Mouse (Mus musculus) thymus, postnatal 14 days (tissue): ENCODE results near the gene Kdm5b.

Experiments
- DNase-seq: peaks from one replicate; pipeline ENCODE4 v3.0.0; 2021

The Kdm5b gene

DNA sequence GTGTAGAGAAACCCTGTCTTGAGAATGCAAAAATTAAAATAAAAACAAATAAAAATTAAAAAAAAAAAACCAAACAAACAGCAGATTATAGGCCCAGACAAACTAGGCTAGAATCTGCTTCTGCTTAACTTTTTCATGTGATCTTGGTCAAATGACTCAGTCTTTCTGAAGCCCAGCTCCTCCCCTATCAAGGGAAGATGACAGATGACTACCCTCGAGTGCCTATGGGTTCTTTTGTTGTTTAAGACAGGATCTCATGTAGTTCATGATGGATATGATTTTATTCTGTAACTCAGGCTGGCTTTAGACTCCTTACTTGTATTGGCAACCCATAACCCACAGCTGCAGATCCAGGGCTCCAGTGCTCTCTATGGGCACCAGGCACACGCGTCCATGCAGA lies 8.1 kb upstream of the Kdm5b start:
- DNase-seq = no peak

DNA sequence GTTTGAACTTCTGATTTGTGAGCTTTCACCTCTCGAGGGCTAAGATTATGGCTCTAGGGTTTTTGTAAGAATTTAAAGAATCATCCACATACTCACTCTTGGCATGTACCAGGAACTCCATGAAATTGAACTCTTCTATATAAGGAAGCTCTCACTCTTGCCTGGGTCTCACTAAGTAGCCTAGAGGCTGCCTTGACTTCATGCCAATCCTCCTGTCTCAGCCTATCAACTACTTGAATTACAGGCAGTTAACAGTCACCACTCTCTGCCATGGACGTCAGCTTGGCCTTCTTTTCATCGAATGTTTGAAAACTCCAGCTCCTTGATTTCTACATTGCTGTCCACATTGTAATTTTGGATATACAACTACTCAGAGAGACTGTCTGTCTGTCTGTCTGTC lies 7.6 kb upstream of the Kdm5b start:
- no peak for DNase-seq

DNA sequence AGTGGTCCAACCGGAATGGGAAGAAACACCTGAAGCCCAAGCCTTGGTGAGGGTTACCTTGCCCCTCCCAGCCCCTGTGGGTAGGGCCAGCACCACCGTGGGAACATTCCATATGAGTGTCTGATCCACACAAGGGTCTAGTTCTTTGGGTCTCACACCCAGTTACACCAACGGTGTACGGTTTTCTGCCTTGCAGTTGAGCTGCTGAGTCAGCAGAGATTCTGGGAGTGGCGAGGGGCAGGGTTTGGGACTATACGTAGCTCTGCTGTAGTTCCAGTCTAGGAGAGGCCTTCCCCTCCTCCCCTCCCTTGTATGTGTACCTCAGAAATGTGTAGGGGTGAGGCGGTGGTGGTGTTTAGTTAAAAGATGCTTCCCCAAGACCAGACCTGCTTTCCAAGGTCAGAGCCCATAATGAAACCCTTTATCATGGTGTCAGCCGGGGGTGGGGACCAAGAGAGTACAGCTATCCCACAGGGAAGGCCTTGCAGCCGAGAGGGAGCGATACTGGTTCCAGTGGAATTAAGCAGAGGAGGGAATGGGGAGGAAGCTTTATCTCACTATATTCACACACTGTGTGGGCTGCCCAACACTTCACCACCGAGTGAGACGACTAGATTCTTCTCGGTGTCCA lies 4.6 kb upstream of the Kdm5b start:
- peak; percentile 8 for DNase-seq

DNA sequence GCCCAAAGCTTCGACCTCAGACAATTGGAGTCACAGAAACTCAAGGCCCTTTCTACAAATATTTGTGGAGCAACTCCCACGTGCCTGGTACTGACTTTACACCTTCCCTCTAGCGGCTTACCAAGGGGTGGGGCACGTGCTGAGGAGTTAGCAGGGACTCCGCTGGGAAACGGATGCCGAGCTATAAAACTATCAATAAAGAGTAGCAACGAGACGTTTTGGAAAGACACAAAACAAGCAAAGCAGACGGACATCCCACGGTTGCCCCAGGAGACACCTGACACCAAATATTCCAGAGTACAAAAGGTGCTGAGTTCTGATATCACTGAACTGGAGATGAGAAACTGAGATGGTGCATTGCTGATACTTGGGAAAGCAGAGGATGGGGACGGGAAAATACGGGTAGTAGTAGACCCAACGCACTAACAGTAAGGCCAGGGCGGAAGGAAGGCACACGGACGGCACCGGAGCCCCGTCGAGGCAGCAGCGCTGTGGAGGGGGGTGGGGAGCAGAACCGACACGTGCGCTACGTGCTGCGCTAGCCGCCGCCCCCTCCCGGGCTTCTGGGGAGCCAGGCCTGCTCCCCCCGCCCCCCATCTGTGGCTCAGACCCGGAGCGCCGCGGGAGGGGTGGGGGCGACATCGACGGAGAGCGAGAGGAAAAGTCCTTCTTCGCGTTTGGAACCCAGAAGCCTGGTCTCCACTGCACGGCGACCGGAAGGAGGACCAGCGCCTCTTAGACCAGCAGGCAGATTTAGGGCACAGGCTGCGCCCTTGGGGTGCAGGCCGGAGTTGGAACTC lies 3.9 kb upstream of the Kdm5b start:
- DNase-seq = peak; percentile 87

DNA sequence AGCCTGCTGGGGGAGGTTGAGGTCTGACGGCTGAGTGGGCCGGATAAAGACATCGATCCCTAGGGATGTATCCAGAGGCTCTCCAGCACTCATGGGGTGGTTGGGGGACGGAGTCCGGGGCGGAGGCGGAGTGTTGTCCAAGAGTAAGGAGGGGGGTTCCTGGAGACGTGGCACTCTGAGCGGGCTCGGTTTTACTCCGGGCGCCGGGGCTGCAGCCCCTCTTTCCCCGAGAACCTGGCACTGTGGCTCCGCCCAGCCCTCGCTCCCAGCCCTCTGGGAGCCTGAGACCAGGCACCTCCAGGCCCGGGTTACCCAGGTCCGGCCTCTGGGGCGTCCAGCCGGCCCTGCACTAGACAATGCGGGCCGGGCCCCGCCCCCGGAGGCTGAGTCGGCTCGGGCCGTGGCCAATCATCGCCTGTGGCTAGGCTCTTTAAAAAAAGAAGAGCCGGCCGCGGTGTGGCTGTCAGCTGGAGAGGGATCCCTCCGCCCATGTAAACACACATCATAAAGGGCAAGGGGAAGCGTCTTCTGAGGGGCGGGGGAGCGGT lies 3.2 kb upstream of the Kdm5b start:
- peak; percentile 94 for DNase-seq

DNA sequence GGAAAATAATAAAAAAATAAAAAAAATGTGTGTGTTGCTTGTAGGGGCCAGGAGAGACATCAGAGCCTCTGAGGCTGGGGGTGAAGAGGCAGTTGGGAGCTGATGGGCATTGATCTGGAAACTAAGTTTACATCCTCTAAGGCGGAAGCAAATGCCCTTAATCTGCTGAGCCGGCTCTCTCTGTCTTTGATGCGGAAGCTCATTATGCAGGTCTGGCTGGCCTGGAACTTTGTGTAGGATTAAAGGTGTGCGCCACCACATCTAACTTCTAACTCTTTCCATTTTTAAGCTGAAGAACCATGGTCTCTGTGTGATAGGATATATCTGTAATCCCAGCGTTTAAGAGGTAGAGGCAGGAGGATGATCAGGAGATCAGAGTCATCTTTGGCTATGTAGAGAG lies 1.5 kb upstream of the Kdm5b start:
- no peak for DNase-seq

DNA sequence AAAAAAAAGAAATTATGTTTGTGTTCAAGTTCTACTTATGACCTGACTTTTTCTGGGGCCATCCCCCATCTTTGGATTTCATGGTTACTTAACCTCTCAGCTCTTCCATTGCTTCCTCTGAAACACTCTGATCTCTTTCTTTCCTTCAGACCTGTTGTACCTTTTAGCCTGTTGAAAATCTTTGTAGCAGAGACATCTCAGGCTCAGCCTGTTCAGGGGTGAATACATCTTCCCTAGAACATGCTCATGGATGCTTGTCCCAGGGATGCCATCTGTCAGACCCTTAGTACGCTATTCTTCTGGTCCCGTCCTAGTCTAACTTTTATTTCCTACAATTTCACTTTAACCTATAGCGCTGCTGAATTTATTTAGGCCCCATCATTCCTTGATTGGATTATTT lies 745 bp upstream of the Kdm5b start:
- no peak for DNase-seq

DNA sequence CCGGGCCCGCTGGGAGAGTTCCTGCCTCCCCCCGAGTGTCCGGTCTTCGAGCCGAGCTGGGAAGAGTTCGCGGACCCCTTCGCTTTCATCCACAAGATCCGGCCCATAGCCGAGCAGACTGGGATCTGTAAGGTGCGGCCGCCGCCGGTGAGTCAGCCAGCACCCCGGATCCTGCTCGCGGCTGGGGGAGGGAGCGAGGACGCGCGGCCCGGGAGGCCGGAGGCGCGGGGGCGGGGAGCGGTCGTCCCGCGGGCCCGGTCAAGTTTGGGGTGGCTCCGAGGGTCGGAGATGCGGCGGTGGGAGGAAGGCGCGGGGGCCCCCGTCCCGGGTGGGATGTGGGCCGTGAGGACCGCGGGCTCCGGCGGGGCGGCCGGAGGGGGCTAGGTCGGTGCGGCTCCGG lies 425 bp downstream of the Kdm5b start:
- peak; percentile 63 for DNase-seq

DNA sequence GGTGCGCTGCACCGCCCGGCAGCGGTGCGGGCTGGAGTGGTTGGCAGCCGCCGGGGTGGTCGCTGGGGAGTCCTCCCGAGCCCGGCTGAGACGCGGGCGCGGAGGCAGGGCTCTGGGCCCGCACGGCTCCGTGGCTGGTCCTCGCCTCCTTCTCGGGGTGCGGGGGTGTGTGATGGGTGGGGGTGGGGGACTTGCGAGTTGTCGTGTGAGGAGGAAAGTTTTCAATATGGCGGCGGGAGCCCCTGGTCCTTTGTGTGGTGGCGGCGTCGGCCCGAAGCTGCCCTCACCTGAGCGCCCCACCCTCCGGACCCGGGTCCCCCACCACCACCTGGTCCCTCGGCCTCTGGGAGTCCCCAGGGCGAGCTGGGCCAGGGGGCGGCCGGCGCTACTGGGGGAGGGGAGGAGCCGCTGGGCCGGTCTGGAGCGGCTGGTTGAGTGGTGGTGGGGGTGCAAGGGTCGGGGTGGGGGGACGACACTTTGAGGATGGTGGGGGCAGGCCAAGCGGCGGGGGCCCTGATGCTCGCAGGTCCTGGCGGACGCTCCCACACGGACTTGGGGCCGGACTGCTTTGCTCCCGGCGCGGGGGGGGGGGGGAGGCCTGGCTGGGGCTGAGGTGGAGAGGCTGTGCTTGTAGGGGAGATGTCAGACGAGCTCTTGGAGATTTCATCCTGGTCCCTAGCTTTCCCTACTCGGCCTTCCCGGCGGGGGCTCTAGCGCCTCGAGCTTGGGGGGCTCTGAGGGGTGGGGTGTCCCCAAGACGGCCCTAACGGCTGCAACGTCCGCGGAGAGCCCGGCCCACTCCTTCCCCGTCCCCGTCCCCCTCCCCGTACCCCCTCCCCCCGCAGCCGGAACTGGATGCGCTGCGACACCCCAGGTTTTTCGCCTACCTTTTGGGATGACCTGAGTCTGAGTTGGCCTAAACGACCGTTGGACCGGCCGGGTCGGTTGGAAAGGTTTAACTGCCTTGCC lies 1.1 kb downstream of the Kdm5b start:
- DNase-seq = peak; percentile 57

DNA sequence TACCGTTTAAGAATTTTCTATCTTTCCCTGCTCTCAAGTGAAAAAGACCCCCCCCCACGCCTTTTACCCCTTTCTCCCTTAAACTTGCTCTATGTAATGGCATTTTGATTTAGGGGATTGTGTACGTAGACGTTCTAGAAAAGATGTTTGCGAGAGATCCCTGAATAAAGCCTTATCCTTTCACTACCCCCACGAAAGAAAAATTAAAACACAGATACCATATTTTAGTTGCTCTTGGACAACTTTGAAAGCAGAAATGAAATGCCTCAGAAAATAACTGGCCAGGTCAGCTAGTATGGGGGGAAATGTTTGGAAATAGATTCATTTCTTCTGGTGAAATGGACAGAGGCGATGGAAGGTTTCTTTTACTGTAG lies 1.8 kb downstream of the Kdm5b start:
- DNase-seq = no peak

DNA sequence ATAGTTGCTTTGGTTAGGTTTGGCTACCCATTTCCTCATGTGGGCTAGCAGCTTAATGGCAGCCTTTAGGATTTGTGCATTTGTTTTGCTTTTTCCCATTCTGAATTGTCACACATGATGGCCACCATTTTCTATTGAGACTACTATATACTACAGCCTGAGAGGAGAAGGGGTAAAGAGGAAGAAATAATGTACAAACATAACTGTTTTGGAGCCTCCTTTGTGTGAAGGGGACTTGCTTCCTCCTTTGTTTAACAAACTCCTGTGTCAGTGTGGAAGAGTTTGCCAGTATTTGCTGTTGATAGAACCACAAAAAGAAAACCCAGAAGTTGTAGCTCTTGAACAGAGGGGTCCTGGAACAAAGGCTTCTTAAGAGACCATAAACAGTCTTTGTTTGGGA lies 2.5 kb downstream of the Kdm5b start:
- DNase-seq = no peak

DNA sequence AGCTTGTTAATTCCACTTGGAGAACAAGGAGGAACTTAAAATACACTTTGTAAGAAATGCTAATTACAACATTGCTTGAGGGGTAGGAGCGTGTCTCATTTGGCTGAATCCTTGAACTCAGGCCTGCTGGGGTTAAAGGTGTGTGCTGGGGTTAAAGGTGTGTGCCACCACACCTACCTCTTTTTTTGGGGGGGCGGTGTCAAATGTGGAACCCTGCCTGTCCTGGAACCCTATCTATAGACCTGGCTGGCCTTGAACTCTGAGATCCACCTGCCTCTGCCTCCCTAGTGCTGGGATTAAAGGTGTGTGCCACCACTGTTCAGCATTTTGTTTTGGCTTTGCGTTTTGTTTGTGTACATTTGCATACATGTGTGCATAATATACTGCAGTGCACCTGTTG lies 3.8 kb downstream of the Kdm5b start:
- no peak for DNase-seq

DNA sequence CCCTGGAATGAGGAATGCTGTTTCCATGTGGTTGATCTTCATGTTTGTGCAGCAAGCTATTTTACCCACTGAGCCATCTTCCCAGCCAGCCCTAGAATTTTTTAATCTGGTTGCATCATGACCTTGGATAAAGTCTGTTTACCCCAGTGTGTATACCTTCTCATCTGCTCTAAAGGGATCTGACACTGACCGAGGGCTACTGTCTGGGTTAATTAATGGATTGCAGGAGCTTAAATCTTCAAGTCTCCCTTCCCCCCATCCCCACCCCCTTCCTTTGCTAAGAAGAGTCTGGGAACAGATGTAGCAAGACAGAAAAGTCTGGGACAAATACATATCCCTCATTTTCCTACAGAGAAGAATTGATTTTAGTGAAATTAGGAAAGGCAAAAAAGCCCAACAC lies 7.5 kb downstream of the Kdm5b start:
- DNase-seq = no peak

DNA sequence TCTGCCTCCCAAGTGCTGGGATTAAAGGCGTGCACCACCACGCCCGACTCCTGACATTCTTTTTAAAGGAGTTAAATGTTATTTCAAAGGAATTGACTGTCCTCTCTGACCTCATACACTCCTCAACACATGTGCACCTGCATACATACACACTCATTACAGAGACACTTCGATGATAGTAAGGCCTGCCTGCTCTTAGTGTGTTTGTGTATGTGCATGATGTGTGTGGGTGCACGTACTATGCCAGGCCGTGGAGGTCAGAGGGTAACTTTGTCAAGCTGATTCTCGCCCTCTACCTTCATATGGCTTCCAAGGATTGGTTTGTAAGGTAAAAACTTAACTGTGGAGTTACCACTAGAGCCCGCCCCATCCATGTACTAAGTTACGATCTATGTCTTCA lies 10.2 kb downstream of the Kdm5b start:
- DNase-seq = no peak

DNA sequence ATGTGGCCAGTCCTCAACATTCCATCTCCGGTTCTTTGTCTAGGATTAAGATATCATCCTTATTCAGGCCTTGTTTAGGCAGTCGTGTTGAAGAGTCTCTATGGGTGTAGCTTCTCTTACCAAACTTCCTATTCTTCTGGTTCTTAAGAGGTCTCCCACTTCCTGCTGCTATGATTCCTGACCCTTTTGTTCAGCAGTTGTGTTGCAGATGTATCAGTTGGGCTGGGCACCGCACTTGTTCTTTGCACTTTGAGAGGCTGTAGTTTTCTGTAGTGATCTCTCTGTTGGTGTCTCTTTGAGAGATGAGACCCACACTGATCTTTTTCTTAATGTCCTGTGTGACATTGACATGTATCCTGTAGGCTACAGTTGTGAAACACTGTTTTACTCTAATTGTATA lies 10.7 kb downstream of the Kdm5b start:
- DNase-seq = no peak

DNA sequence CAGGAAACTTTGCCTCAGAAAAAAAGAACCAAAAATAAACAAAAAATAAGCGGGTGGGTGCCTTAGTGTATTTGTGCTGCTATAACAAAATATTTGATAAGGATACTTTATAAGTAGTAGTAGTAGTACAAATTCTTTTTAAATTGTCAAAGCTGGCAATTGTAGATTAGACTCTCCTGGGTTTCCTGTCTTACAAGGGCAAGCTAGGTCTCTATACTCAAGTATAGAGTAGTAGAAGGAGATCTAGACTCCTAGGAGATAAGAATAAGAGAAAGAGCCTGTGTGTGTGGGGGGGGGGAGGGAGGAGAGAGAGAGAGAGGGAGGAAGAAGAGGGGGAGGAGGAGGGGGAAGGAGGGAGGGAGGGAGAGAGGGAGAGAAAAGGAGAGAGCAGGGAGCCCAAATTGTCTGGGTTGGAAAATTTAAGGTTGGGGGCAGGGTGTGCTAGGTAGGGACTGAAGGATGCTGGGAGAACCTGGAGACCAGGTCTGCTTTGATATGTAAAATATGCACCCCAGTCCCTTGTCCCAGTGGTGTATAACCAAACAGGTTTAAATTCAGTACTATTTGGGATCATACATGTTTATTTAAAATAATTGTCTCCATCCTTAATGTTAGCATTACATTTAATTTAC lies 13.4 kb downstream of the Kdm5b start:
- DNase-seq = no peak

DNA sequence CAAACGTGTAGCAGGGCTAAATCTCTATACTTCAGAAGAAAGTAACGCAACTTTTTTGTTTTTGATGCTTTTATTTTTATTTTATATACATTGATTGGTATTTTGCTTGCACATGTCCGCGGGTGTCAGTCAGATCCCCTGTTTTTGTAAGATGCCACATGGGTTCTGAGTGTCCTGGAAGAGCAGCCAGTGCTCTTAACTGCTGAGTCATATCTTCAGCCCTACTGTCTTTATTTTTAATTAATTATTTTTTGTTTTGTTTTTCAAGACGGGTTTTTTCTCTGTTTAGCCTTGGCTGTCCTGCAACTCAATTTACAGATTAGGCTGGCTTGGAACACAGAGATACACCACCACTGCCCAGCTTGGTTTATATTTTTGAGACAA lies 14.0 kb downstream of the Kdm5b start:
- DNase-seq = no peak

DNA sequence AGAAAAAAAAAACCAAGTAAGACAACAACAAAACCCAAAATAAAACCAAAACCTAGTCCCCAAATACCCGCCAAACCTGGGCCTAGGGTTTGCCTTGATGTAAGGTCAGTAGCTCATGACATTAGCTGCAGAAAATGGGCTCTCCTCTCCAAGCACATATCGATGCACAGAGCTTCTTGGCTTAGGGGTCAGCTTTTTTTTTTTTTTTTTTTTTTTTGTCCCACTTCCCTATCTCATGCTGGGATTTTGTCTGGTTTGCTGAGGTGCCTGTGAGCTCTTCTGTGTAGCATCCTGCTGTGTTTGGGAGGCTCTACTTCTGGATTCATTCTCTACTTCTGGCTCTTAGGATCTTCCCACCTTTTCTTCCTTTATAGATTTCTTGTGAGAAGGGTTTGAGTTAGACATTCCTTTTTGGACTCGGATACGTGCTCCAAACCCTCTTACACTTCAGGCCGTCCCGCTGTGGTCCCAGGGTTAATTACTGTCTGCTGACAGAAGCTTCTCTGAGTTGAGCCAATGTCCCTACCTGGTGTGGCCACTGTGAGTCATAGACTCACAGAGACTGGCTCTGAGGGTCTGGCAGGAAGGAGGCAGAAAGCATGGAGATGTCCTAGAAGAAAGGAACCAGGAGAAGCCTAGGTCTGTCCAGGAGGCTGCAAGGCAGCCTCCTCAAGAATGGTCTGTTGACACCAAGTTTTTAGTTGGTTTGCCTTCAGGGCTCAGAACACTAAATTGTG lies 17.6 kb downstream of the Kdm5b start:
- DNase-seq = no peak

DNA sequence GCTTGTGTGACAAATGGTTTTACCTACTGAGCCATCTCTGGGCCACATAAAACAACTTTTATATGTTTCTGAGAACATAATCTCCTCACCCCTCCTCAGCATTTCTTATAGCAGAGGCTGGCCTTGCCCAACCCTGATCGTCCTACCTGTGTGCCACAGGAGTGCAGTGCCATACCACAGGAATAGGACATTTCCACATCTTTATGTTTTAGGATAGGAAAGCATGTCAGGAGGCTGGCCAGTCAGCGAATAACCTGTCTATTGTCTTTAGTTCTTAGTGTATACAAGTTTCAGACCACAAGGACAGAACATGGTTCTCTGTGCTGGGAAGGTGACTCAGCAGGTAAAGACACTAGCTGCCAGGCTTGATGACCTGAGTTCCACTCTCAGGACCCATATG lies 20.8 kb downstream of the Kdm5b start:
- no peak for DNase-seq

DNA sequence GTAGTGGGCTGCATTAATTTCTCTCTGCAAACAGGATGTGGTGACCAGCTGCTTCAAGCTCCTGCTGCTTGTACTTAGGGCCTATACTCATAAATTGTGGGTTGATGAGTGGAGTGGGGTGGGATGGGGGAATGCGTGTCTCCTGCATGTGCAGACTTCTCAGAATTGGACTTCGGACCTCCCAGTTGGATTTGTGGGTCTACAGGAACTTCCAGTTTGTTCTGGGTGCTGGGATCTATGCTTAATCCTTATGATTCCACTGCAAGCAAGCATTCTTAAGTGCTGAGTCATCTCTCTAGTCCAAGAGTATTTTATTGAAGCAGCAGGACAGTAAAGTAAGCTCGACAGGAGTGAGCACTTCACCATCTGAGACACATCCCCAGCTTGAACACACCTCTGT lies 23.6 kb downstream of the Kdm5b start:
- no peak for DNase-seq

DNA sequence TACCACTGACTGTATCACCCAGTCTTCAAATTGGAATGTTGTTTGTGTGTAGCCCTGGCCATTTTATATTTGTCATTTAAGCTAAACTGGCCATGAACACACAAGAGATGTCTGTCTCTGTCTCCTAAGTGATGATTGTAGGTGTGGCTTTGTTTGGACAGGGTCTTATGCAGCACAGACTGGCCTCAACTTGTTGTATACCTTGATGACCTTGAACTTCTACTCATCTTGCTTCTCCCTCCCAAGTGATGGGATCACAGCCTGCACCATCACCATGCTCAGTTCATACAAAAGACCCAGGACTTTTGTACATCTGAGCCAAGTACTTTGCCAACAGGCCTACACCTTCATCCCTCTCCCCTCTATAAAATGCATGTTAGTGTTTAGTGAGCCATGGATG lies 29.7 kb downstream of the Kdm5b start:
- no peak for DNase-seq

DNA sequence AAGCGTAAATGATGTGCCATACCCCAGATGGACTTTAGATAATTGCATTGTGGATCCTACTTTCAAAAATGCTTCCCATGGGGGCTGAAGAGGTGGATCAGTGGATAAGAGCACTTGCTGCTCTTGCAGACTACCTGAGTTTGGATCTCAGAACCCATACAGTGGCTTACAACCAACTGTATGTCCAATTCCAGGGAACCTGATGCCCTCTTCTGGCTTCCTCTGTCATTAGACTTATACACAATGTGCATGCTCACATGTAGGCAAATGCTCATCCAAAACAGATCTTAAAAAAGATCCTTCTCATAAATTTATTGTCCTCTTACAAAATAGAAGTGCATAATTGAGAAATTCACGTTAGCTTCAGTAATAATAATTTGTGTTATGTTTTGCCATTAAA lies 31.8 kb downstream of the Kdm5b start:
- no peak for DNase-seq
